Mouse (Mus musculus): ENCODE measurements at regions not wholly inside any gene's neighbourhood (a gene's known extent, or its start where the extent isn't known, plus 50 kb on each side); places are given as distances from the start of the nearest gene placed in this dataset.

DNA sequence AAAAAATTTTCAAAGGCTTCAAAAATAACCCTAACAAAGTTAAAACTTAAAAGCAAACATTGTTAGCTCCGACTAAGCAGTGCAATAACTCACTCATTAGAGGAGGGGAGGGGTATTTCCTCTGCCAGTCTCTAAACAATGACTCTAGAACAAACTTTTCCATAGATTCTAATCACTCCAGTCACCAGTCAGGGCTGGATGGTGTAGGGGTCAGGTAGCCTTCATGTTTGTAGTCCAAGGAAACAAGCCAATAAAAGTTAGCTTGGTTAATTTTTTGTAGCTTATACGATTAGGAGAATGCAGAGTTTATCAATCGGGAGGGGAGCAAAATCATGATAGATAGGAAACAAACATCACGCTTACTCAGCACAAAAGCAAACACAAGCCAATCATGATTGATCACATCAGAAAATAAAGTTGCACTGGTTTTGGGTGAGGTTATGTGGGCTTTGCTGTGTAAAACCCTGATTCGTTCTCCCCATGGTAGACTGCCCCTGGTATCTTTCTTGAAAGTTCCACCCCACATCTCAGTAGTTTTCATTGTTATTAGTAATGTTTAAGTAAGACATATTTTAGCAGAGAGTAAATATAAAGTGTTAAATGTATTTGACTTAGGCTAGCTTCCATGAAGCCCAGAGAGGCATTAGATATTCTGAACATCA is 304.6 kb upstream of the Fam241a start:
- 91% methylated on average over 5 of the region's 5 CpGs for WGBS
- Histone ChIP-seq H3K4me3 (ENCODE audit: low read depth, low read length) (no peak overlapping the region), H3K36me3 (ENCODE audit: control insufficient read depth, insufficient read depth, low read length) (no peaks in the 10 kb centered on the region), H3K4me1 (ENCODE audit: control insufficient read depth, insufficient read depth, low read length) (no peaks in the 10 kb centered on the region), H3K27me3 (ENCODE audit: control insufficient read depth, insufficient read depth, low read depth, low read length) (no peaks in the 10 kb centered on the region), H3K9ac (ENCODE audit: low read depth, low read length) (no peak overlapping the region), H3K4me2 (ENCODE audit: low read length) (no peak overlapping the region), H3K9me3 (replicated peaks; ENCODE audit: control insufficient read depth, low read length, poor library complexity, severe bottlenecking) (no peaks in the 10 kb centered on the region), H3K27ac (ENCODE audit: low read length) (no peak overlapping the region)
- ATAC-seq = no peak

DNA sequence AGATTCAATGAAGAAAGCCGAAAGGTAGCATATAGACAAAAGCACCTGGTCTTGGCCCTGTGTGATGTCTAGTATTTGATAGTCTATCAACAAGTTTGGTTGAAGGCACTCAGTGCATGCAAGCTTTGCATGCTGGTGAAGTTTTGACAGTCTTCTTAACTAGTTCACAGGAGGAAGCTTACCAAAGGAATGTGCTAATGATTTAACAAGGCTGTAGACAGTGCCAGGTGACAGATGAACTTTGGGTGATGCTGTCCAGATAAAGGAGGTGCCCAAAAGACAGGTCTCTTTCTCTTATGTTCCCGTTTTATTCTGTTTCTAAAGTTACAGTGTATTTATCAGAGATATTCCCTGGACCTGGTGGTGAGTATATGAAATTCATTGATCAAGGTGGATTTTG is 303.3 kb upstream of the Fam241a start:
- Histone ChIP-seq H3K9me3 (replicated peaks; ENCODE audit: control insufficient read depth, low read length, poor library complexity, severe bottlenecking) (no peaks in the 10 kb centered on the region), H3K27me3 (ENCODE audit: control insufficient read depth, insufficient read depth, low read depth, low read length) (no peaks in the 10 kb centered on the region), H3K36me3 (ENCODE audit: control insufficient read depth, insufficient read depth, low read length) (no peaks in the 10 kb centered on the region), H3K4me3 (ENCODE audit: low read depth, low read length) (no peak overlapping the region), H3K9ac (ENCODE audit: low read depth, low read length) (no peak overlapping the region), H3K27ac (ENCODE audit: low read length) (no peak overlapping the region), H3K4me2 (ENCODE audit: low read length) (no peak overlapping the region), H3K4me1 (ENCODE audit: control insufficient read depth, insufficient read depth, low read length) (no peaks in the 10 kb centered on the region)
- ATAC-seq = no peak
- WGBS = 96% methylated on average over 2 of the region's 2 CpGs

DNA sequence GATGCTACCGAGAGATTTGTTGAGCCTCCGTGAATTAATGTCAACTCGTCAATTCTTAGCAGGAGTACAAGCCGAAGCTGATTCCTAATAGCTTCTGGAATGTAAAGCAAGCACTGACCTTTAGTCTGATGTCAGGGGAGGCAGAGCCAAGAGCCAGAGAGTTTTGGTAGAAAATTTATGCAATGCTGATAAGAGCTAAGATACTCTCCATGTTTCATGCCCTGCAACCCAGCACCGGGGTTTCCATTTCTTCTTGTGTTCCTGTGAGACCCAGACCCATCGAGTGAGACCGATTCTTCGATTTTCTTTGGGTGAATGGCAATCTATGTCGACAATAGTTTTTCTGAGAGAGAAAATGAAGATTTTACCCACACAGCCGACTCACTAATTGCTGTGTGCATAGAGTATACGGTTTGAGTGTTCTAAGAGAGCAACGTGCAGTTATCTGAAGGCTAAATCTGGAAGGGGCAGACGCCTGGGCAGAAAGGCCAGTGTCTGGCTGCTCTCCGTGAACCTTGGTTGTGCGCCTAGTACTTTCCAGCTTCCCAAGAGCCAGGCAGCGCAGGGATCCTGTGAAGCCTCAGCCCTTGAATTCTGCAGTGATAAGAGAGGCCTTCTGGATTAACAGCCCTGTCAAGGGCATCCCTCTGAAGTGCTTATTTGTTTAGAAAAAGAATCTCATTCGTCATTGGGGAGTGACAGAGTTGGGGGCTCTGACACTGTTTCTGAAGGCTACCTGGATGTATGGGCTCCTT is 296.1 kb upstream of the Fam241a start:
- Histone ChIP-seq H3K9me3 (replicated peaks; ENCODE audit: control insufficient read depth, low read length, poor library complexity, severe bottlenecking) (no peaks in the 10 kb centered on the region), H3K36me3 (ENCODE audit: control insufficient read depth, insufficient read depth, low read length) (no peaks in the 10 kb centered on the region), H3K4me1 (ENCODE audit: control insufficient read depth, insufficient read depth, low read length) (0 out of 2 replicates have a peak, but pooled peaks cover 2% of the 10 kb centered on the region), H3K4me2 (ENCODE audit: low read length) (no peak overlapping the region), H3K27me3 (ENCODE audit: control insufficient read depth, insufficient read depth, low read depth, low read length) (no peaks in the 10 kb centered on the region), H3K27ac (ENCODE audit: low read length) (no peak overlapping the region), H3K4me3 (ENCODE audit: low read depth, low read length) (no peak overlapping the region), H3K9ac (ENCODE audit: low read depth, low read length) (no peak overlapping the region)
- WGBS = 50% methylated on average over 17 of the region's 17 CpGs
- no peak for ATAC-seq

DNA sequence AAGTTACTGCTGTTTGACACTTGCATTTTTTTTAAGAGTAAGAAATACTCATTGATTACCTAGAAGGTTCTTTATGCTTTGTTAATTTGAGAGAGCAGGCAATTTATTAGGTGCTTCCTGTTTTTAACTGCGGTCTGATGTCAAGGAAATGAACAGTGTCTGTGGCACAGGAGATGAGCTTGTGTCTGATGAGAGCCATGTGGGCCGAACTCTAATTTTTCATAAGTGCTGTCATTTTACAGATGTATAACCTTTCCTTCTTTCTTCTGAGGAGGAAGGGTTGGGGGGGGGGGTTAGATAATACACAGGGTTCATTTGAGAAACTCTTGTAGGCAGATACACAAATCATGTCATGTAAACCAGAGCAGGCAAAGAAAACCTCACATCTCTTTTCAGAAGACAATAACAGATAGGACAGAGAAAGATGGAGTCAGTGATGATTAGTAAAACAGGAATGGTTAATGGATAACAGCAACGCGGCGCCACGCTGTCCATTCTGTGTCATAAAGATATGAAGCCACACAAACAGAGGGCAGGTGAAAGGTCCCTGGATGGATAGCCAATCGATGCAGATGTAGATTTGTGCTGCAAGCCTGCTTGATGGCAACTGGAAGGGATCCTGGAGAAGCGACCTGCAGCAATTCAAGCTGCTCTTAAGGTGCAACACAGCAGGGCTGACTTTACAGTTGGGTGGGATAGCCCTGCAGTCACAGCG is 291.4 kb upstream of the Fam241a start:
- H3K4me2 ChIP-seq (ENCODE audit: low read length) = no peak overlapping the region
- no peaks in the 10 kb centered on the region for H3K36me3 ChIP-seq (ENCODE audit: control insufficient read depth, insufficient read depth, low read length)
- 95% methylated on average over 9 of the region's 9 CpGs for WGBS
- H3K27ac ChIP-seq (ENCODE audit: low read length) = no peak overlapping the region
- 0 out of 2 replicates have a peak, but pooled peaks cover 2% of the 10 kb centered on the region for H3K4me1 ChIP-seq (ENCODE audit: control insufficient read depth, insufficient read depth, low read length)
- no peak overlapping the region for H3K4me3 ChIP-seq (ENCODE audit: low read depth, low read length)
- no peak for ATAC-seq
- H3K9me3 ChIP-seq (replicated peaks; ENCODE audit: control insufficient read depth, low read length, poor library complexity, severe bottlenecking) = no peaks in the 10 kb centered on the region
- no peak overlapping the region for H3K9ac ChIP-seq (ENCODE audit: low read depth, low read length)
- no peaks in the 10 kb centered on the region for H3K27me3 ChIP-seq (ENCODE audit: control insufficient read depth, insufficient read depth, low read depth, low read length)

DNA sequence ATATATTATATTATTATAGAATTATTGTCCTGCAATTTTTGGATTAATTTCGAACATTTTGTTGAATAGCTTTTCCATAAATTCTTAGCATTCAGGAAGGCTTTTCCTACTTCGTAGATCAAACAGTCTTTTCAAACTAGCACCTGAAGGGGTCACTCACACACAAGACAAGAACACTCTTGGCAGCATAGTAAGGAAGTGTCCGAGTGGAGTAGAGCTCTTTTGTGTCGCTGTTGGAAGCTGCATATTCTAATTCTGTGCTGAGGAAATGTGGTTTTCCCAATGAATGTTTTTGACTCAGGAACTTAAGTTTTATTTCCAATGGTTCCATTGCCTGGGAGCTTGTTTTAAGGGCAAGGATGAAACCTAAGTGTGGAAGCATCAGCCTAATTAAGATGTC is 290.2 kb upstream of the Fam241a start:
- H3K9ac ChIP-seq (ENCODE audit: low read depth, low read length) = no peak overlapping the region
- H3K36me3 ChIP-seq (ENCODE audit: control insufficient read depth, insufficient read depth, low read length) = no peaks in the 10 kb centered on the region
- no peak overlapping the region for H3K27ac ChIP-seq (ENCODE audit: low read length)
- 14% methylated on average over 4 of the region's 4 CpGs for WGBS
- no peaks in the 10 kb centered on the region for H3K27me3 ChIP-seq (ENCODE audit: control insufficient read depth, insufficient read depth, low read depth, low read length)
- H3K4me1 ChIP-seq (ENCODE audit: control insufficient read depth, insufficient read depth, low read length) = no peaks in the 10 kb centered on the region
- no peak overlapping the region for H3K4me3 ChIP-seq (ENCODE audit: low read depth, low read length)
- H3K9me3 ChIP-seq (replicated peaks; ENCODE audit: control insufficient read depth, low read length, poor library complexity, severe bottlenecking) = no peaks in the 10 kb centered on the region
- H3K4me2 ChIP-seq (ENCODE audit: low read length) = no peak overlapping the region
- no peak for ATAC-seq

DNA sequence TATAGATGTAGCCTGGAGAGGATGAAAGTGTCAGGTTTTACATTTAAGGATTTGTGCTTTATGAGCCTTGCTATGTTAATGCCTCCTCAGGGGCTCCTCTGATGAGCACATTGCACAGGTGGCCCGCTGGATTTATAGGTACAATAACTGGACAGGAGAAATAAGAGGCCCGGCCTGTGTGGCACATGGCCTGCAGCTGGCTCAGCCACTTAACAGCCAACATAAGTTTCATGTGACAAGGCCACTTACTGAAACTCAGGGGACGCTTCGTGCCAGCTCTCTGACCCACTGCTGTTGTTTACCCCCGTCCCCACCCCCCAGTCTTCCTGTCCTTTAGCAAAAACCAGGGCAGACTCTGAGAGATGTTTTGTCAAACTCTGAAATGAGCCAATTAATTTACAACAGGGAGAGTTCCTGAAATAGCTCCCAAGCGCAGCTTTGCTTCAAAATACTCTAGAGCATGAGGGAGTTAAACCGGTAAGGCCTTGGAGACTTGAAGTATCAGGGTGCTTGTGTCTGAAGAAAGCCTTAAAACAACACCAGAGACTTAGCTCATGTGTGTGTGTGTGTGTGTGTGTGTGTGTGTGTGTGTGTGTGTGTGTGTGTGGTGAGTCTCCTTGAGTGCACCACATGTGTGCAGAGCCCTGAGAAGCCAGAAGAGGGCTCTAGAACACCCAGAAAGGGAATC is 285.2 kb upstream of the Fam241a start:
- H3K36me3 ChIP-seq (ENCODE audit: control insufficient read depth, insufficient read depth, low read length) = no peaks in the 10 kb centered on the region
- H3K9ac ChIP-seq (ENCODE audit: low read depth, low read length) = no peak overlapping the region
- no peak overlapping the region for H3K27ac ChIP-seq (ENCODE audit: low read length)
- H3K27me3 ChIP-seq (ENCODE audit: control insufficient read depth, insufficient read depth, low read depth, low read length) = no peaks in the 10 kb centered on the region
- ATAC-seq = no peak
- WGBS = 88% methylated on average over 7 of the region's 7 CpGs
- H3K4me1 ChIP-seq (ENCODE audit: control insufficient read depth, insufficient read depth, low read length) = no peaks in the 10 kb centered on the region
- no peak overlapping the region for H3K4me2 ChIP-seq (ENCODE audit: low read length)
- H3K4me3 ChIP-seq (ENCODE audit: low read depth, low read length) = no peak overlapping the region
- no peaks in the 10 kb centered on the region for H3K9me3 ChIP-seq (replicated peaks; ENCODE audit: control insufficient read depth, low read length, poor library complexity, severe bottlenecking)

DNA sequence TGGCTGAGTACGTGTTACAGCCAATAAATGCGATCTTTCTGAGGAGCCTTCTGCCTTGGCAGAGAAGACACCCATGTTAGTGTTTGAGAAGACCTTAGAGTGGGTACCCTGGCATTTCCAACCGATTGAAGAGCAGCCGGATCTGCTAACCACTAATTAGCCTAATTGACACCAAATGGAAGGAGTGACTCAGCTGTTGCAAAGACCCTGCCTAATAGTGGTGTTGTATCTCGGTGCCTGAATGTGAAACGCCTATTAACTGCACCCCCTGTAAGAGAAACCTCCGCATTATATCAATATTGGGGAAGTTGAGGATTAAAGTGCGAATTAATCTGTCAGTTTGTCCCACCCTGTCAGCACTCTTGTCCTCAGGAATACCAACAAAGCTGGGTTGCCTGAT is 253.1 kb upstream of the Fam241a start:
- Histone ChIP-seq H3K9ac (ENCODE audit: low read depth, low read length) (no peak overlapping the region), H3K27ac (ENCODE audit: low read length) (no peak overlapping the region), H3K27me3 (ENCODE audit: control insufficient read depth, insufficient read depth, low read depth, low read length) (no peaks in the 10 kb centered on the region), H3K4me3 (ENCODE audit: low read depth, low read length) (no peak overlapping the region), H3K36me3 (ENCODE audit: control insufficient read depth, insufficient read depth, low read length) (no peaks in the 10 kb centered on the region), H3K4me2 (ENCODE audit: low read length) (no peak overlapping the region), H3K9me3 (replicated peaks; ENCODE audit: control insufficient read depth, low read length, poor library complexity, severe bottlenecking) (no peaks in the 10 kb centered on the region), H3K4me1 (ENCODE audit: control insufficient read depth, insufficient read depth, low read length) (no peaks in the 10 kb centered on the region)
- no peak for ATAC-seq
- 71% methylated on average over 8 of the region's 8 CpGs for WGBS

DNA sequence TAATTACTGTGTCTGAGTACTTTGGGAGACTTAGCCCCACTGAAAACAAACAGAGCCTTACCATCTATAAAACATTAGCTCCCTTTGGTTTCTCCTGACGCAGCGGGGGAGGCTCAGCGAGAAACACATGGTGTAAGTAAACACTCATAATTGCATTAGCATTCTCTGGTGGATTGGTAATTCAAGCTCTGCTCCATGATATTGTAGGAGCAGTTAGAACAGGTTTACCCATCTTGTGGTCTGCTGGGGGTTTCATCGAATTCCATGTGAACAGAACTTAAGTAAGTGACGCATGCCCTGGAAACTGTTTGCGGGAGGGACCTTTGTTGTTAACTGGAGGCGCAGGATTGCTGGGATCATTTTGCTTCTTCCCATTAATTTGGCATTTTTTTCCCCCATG is 249.2 kb upstream of the Fam241a start:
- Histone ChIP-seq H3K36me3 (ENCODE audit: control insufficient read depth, insufficient read depth, low read length) (no peaks in the 10 kb centered on the region), H3K9me3 (replicated peaks; ENCODE audit: control insufficient read depth, low read length, poor library complexity, severe bottlenecking) (no peaks in the 10 kb centered on the region), H3K4me3 (ENCODE audit: low read depth, low read length) (no peak overlapping the region), H3K27ac (ENCODE audit: low read length) (no peak overlapping the region), H3K9ac (ENCODE audit: low read depth, low read length) (no peak overlapping the region), H3K4me1 (ENCODE audit: control insufficient read depth, insufficient read depth, low read length) (no peaks in the 10 kb centered on the region), H3K27me3 (ENCODE audit: control insufficient read depth, insufficient read depth, low read depth, low read length) (no peaks in the 10 kb centered on the region), H3K4me2 (ENCODE audit: low read length) (no peak overlapping the region)
- 78% methylated on average over 7 of the region's 7 CpGs for WGBS
- no peak for ATAC-seq

Measured in midbrain, embryonic 16.5 days (tissue).